Mouse (Mus musculus): Measurements from ENCODE around the gene Syne1.

- no peak for TF ChIP-seq CTCF (IDR thresholded peaks at IDR 0.05; ENCODE audit: low read depth, low read length)
- TF ChIP-seq POLR2A (IDR thresholded peaks at IDR 0.05; ENCODE audit: borderline replicate concordance, low read depth, low read length), result no peak
These were observed 101.3 kb downstream of the Syne1 start for GRCm38 (mm10) chr10:5449944-5450343.

All from bone marrow macrophage, adult 2 months (primary cell).